Mouse (Mus musculus): ENCODE data around the gene Trmu.
"Not testable (repeated sequence)": the region's sequence is repeated elsewhere in the genome, so short reads cannot be mapped to it uniquely, and the experiment has no call there.

Trmu gene

GRCm38 (mm10) chr15:85878848-85879497 lies at the start of gene Trmu:
Gene Trmu, plus strand, starts transcription at chr15:85879312.
- DNase-seq (ENCODE audit: low spot score in 2 of 2), result peak; percentile 73 to 93

GRCm38 (mm10) chr15:85829470-85829869 lies 49.6 kb upstream of the Trmu start:
- DNase-seq (ENCODE audit: low spot score in 2 of 2), result no peak

GRCm38 (mm10) chr15:85831954-85832590 lies 47.0 kb upstream of the Trmu start, which contains the start of gene Ttc38:
Gene Ttc38, plus strand, starts transcription at chr15:85832306.
- DNase-seq (ENCODE audit: low spot score in 2 of 2), result peak; percentile 62 to 87

DNA sequence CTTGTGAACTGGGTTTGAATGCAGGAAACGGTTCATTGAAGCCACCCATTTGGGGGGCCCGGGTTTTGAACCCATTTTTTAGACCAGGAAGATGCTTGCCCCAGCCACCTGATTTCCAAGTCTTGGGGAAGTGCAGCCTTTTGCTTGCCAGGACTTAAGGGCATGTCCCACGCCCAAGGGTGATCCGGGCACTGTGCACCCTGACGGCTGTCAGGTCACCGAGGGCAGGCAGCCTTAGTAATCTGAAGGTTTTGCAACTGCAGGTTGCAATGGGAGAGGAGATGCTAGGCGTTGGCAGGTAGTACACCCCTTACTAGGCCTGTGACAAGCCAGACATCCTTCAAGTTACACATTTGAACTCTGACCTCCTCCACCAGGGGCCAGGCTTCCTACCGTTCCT lies 46.5 kb upstream of the Trmu start:
- no peak for DNase-seq (ENCODE audit: low spot score in 2 of 2)

DNA sequence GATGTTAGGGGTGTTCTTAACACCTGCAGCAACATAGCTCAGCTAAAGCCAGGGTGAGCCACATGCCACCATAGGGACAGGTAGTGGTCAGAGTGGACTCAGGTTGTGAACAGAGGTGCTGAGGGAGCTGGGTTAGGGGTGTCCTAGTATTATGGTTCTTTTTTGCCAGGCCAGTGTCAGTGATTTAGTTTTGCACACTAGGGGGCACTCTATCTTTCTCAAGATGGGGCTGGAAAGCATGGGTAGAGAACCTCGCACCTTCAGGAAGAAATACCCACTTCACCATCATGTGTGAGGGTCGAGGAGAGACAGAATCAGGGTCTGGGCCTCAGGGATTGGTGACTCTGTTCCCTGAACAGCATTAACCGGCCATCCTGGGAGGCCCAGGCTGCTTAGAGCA lies 43.8 kb upstream of the Trmu start:
- DNase-seq (ENCODE audit: low spot score in 2 of 2), result no peak

DNA sequence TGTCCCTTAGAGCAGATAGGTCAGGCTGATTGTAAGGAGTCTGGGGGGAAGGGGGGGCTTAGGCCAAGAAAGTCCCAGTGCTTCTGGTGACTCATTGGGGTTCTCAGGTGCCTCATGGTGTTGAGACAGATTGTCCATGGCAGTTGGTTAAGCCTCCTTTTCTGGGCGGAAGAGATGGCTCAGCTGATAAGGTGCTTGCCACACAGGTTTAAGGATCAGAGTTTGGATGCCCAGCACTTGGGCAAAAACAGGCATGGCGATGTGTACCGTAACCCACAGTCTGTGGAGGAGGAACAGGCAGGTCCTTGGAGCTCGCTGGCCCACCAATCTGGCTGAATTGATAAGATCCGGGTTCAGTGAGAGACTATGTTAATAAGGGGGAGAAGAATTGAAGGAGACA lies 42.2 kb upstream of the Trmu start:
- no peak for DNase-seq (ENCODE audit: low spot score in 2 of 2)

GRCm38 (mm10) chr15:85840983-85841382 lies 38.1 kb upstream of the Trmu start:
- DNase-seq (ENCODE audit: low spot score in 2 of 2), result no peak

DNA sequence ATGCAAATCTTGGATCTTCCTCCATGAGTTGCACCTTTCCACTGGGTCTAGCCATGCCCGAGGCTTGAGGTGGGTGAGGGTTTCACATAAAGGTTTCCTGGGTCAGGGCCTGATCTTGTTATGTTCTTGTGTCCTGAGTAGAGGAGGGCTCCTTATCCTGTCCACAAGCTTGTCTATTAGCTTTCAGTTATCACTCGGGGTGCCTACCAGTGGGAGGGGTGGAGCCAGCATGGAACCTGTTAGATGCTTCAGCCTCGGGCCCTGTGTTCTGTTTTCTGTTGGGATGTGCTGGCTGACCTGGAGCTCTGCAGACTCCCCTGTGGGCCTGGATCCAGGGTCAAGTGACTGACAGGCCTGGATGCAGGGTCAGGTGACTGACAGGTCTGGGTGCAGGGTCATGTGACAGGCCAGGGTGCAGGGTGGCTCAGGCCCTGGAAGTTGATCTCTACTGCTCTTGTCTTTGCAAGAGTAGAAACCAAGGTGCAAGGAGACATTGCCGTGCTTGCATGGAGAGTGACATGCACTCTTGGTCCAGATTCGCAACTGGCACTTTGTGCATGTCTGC lies 37.2 kb upstream of the Trmu start:
- no peak for DNase-seq (ENCODE audit: low spot score in 2 of 2)

DNA sequence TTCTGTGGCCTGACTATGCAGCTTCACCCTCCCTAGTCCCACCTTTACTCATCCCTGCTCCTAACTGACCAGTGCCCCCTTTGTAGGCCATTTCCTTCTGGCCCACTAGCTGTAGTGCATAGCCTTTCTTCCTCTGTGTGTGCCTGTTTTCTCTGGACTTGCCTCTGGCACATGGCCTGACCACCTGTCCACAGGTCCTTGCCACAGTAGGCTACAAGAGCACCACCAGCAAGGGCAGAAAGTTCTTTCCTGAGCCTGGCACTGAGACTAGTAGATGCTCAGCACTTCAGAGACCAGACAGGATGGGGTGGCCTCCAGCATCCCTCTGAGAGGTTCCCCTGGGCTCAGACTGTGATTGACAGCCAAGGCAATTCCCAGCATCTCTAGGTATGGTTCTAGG lies 34.0 kb upstream of the Trmu start:
- DNase-seq (ENCODE audit: low spot score in 2 of 2), result no peak

GRCm38 (mm10) chr15:85851656-85852392 lies 27.3 kb upstream of the Trmu start:
- DNase-seq (ENCODE audit: low spot score in 2 of 2), result no peak

DNA sequence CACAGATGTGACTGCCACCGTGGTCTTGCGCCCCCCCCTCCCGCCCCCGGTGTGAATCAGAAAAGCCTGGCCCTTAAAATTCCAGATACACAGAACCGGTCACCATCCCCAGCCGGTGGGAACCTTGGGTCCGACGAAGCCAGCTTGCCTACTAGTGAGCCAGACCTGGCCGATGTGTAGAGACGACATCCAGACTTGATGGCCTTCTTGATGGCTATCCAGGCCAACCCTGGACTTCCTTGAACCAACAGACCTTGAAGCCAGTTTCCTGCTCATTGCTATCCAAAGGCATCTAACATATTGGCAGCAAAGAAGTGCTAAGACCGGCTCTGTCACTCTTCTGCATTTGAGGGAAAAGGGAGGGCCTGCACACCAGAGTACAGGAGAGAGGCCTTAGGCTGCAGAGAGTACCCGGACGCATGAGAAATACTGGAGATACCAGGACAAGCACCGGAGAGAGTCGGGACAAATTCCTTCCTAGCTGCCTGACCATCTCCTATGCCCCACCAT lies 20.1 kb upstream of the Trmu start:
- DNase-seq (ENCODE audit: low spot score in 2 of 2), result no peak

DNA sequence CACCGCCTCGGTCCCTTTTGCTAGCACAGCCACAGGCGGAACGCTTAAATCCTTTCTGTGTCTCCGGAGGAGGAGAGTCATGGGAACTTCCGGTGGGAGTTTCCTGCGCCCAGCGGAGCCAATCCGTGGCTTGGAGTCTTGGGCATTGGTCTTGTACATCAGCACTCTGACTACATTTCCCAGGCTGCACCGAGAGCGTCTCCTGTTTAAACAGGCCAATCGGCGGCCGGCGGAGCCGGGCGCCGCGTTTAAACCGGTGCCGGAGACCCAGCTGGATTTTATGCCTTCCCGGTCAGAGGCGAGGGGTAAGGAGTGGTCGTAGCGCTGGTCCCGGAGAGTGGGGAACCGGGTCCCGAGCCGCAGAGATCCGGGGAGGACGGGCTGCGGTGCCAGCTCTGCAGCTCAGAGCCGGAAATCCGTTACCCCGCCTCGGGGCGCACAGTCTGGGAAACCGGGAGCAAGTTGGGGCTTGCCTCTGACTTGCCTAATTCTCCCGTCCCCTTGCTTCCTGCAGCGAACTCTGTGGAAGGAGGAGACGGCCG lies 19.6 kb upstream of the Trmu start, which contains the start of gene Gtse1:
Gtse1 (plus strand) TSS at position 256 of the 542 bp plus-strand sequence.
- peak; percentile 89 to 96 for DNase-seq (ENCODE audit: low spot score in 2 of 2)

- DNase-seq (ENCODE audit: low spot score in 2 of 2), result not testable (repeated sequence)
Observed at GRCm38 (mm10) chr15:85865913-85866312, 13.2 kb upstream of the Trmu start.

- DNase-seq (ENCODE audit: low spot score in 2 of 2), result peak in 1 of 2 experiments; percentile 80
Observed at GRCm38 (mm10) chr15:85867696-85868095, 11.4 kb upstream of the Trmu start.

DNA sequence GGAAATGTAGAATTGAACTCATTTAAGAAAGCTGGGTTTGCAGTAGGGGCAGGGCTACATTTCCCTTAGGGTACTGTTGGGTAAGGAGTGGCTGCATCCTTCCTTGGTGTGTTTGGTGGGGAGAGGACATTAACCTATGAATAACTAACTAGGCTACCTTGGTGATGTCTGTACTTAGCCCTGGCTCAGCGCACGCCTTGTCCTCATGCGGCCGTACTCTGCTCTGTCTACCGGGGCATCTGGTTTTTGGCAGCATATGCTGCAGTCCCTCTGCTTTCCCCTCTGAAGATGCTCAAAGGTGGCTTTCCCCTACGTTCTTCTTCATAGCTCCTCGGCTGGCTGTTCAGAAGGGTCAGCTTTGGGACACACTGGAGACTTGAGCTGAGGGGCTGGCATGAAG lies 1.8 kb upstream of the Trmu start:
- DNase-seq (ENCODE audit: low spot score in 2 of 2), result no peak

- no peak for DNase-seq (ENCODE audit: low spot score in 2 of 2)
Observed at GRCm38 (mm10) chr15:85879498-85879895, 385 bp downstream of the Trmu start.

- no peak for DNase-seq (ENCODE audit: low spot score in 2 of 2)
Observed at GRCm38 (mm10) chr15:85885606-85886005, 6.5 kb downstream of the Trmu start.

GRCm38 (mm10) chr15:85889235-85889634 lies 10.1 kb downstream of the Trmu start:
- no peak for DNase-seq (ENCODE audit: low spot score in 2 of 2)

GRCm38 (mm10) chr15:85891971-85892370 lies 12.9 kb downstream of the Trmu start:
- no peak for DNase-seq (ENCODE audit: low spot score in 2 of 2)

- DNase-seq (ENCODE audit: low spot score in 2 of 2), result no peak
Observed at GRCm38 (mm10) chr15:85892498-85893118, 13.5 kb downstream of the Trmu start.

- DNase-seq (ENCODE audit: low spot score in 2 of 2), result no peak
Observed at GRCm38 (mm10) chr15:85893871-85894270, 14.8 kb downstream of the Trmu start.

Data from left cerebral cortex, adult 9 months (tissue).